Mouse (Mus musculus) forebrain, embryonic 12.5 days (tissue): ENCODE measurements around the gene Prame. TPM values are rescaled to one million over a fixed set of nuclear protein-coding genes. Genes with fewer than 3 reads are reported as not detected.

Experiments used
- polyA plus RNA-seq: library from polyadenylated mRNA; unstranded; fragments of >200 nt; fragmentation: Nextera tagmentation; extraction: Ambion mirVana; gene quantifications from 2 replicates; pipeline ENCODE4 v1.2.1, GENCODE M21; 2016

The Prame gene
- polyA plus RNA-seq, 1 experiment from 2014 or later = not detected

Other genes with a start within 250 kb of the Prame start
- not detected in 2 replicates for gene Gm7903, start 193.9 kb downstream of the Prame start, polyA plus RNA-seq
- gene AV320801, start 133.1 kb downstream of the Prame start, polyA plus RNA-seq = not detected in 2 replicates
- gene Nxf7, start 28.9 kb downstream of the Prame start, polyA plus RNA-seq = not detected in 2 replicates
- not detected in 2 replicates for gene Tcp11x2, start 66.1 kb upstream of the Prame start, polyA plus RNA-seq
- gene Tmsb15a, start 97.6 kb upstream of the Prame start, polyA plus RNA-seq = not detected in 2 replicates
- 11.8 and 12.9 TPM in 2 replicates for gene Armcx5, start 115.0 kb upstream of the Prame start, polyA plus RNA-seq
- 109 and 115 TPM in 2 replicates for gene Gprasp1, start 115.0 kb upstream of the Prame start, polyA plus RNA-seq
- gene Bhlhb9, start 169.9 kb upstream of the Prame start, polyA plus RNA-seq = 90.2 and 92.3 TPM in 2 replicates
- gene Gprasp2, start 211.3 kb upstream of the Prame start, polyA plus RNA-seq = 79.9 and 84.6 TPM in 2 replicates